Mouse (Mus musculus): ENCODE measurements around the gene Ostm1.

DNA sequence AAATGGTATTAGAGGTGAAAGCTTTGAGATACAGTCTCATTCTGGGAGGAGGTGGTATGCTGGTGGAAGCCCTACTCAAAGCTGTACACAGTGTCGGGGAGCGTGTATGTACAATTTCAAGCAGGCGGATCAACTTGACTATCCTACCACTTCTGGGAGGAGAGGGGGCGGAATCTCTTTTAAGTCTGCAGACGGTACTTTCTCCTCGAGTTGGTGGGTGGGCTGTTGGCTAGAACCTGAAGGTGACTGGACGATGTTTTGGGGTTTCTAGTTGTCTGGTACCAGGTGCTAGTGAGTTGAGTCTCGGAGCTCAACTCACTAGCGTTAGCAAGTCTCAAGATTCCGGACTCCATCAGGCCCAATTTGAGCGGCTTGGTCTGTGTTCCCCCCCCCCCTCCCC lies 51.4 kb downstream of the Ostm1 start:
- TF ChIP-seq EP300 (IDR thresholded peaks at IDR 0.05; ENCODE audit: low read depth) (no peak), CTCF (IDR thresholded peaks at IDR 0.05; ENCODE audit: low read depth) (no peak)
